Mouse (Mus musculus): ENCODE data around the gene Lhx8.

Lhx8 gene

GRCm38 (mm10) chr3:154330181-154331002, at the start of gene Lhx8:
Gene Lhx8 (minus strand): TSS chr3:154330659.
- peak; percentile 14 for DNase-seq

GRCm38 (mm10) chr3:154373536-154373935, 43.1 kb upstream of the Lhx8 start:
- DNase-seq = no peak

- no peak for DNase-seq
Measured at GRCm38 (mm10) chr3:154372688-154373087, 42.2 kb upstream of the Lhx8 start.

GRCm38 (mm10) chr3:154367327-154367726, 36.9 kb upstream of the Lhx8 start:
- DNase-seq = no peak

- no peak for DNase-seq
Measured at GRCm38 (mm10) chr3:154364604-154365209, 34.2 kb upstream of the Lhx8 start.

GRCm38 (mm10) chr3:154363507-154363906, 33.0 kb upstream of the Lhx8 start:
- no peak for DNase-seq

GRCm38 (mm10) chr3:154359231-154359630, 28.8 kb upstream of the Lhx8 start:
- DNase-seq = no peak

- no peak for DNase-seq
Measured at GRCm38 (mm10) chr3:154340294-154340914, 9.9 kb upstream of the Lhx8 start.

GRCm38 (mm10) chr3:154339649-154340260, 9.3 kb upstream of the Lhx8 start:
- DNase-seq = no peak

GRCm38 (mm10) chr3:154334806-154335205, 4.3 kb upstream of the Lhx8 start:
- DNase-seq = no peak

- no peak for DNase-seq
Measured at GRCm38 (mm10) chr3:154333401-154333999, 3.0 kb upstream of the Lhx8 start.

GRCm38 (mm10) chr3:154332941-154333340, 2.5 kb upstream of the Lhx8 start:
- DNase-seq = no peak

GRCm38 (mm10) chr3:154332213-154332530, 1.7 kb upstream of the Lhx8 start:
- no peak for DNase-seq

- no peak for DNase-seq
Measured at GRCm38 (mm10) chr3:154331506-154332212, 1.2 kb upstream of the Lhx8 start.

- no peak for DNase-seq
Measured at GRCm38 (mm10) chr3:154331003-154331340, 513 bp upstream of the Lhx8 start.

- DNase-seq = peak; percentile 9
Measured at GRCm38 (mm10) chr3:154329323-154330180, 907 bp downstream of the Lhx8 start.

- DNase-seq = no peak
Measured at GRCm38 (mm10) chr3:154328721-154329322, 1.6 kb downstream of the Lhx8 start.

GRCm38 (mm10) chr3:154327883-154328720, 2.4 kb downstream of the Lhx8 start:
- DNase-seq = no peak

- DNase-seq = no peak
Measured at GRCm38 (mm10) chr3:154327110-154327882, 3.2 kb downstream of the Lhx8 start.
